Mouse (Mus musculus) erythroblast, embryonic 14.5 days (primary cell): ENCODE data around the gene Gm4846.
"Not testable (repeated sequence)": the region's sequence is repeated elsewhere in the genome, so short reads cannot be mapped to it uniquely, and the experiment has no call there.

ENCODE experiments used
- GATA1 ChIP-seq: IDR thresholded peaks from 2 replicates; pipeline ENCODE4 v1.6.1; 2012; ENCODE audit warnings: low read length, inconsistent platforms, mixed read lengths
- TAL1 ChIP-seq: IDR thresholded peaks from 3 replicates; pipeline ENCODE4 v1.6.1; 2012; ENCODE audit warnings: low read length, inconsistent platforms, mixed read lengths

DNA sequence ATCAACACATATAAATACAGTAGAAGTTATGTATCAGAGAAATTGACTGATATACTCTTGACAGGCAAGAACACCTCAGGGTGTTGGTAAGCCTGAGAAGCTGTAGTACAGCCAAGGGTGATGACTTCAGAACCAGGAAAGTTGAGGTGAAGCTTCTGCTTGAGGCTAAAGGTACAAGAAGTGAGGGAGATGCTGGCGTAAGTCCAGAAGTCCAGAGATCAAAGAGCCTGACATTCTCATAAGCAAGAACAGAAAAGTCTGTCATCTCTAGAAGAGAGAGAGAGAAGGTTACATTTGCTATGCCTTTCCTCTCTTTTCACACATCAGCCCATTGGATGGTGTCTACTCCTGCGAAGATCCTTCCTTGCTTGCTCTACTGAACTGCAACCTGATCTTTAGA is 6.8 kb upstream of the Gm4846 start:
- TF ChIP-seq GATA1, TAL1: not testable (repeated sequence)
